Mouse (Mus musculus): ENCODE data around the gene Fam43a. TPM values are rescaled to one million over a fixed set of nuclear protein-coding genes. Genes with fewer than 3 reads are reported as not detected.

The Fam43a gene
- total and polyA plus RNA-seq, 3 experiments = 82.1 to 121 (median 106) TPM

GRCm38 (mm10) chr16:30614705-30615317, 15.3 kb downstream of the Fam43a start:
- H3K27me3 ChIP-seq (replicated peaks) = peaks cover 2% of the 10 kb centered on the region
- no peaks in the 10 kb centered on the region for H3K36me3 ChIP-seq (replicated peaks in 1 of 2; ENCODE audit: control insufficient read depth in 1 of 2, insufficient read depth in 1 of 2, low read length in 1 of 2)
- DNase-seq (ENCODE audit: extremely low read depth) = no peak
- dilution Hi-C loops (cut with MboI; ENCODE audit: extremely low pct_ligation_motif_present, extremely low pct_unique_long_range_greater_than_20kb, low sequenced_read_pairs) = no loop called here
- H3K4me1 ChIP-seq (ENCODE audit: control insufficient read depth in 1 of 2, insufficient read depth in 2 of 2) = peaks cover 19 to 35% of the 10 kb centered on the region in 2 experiments
- no peak for TF ChIP-seq E2F4 (IDR thresholded peaks at IDR 0.05; ENCODE audit: insufficient replicate concordance, low read depth, low read length)
- no peak for TF ChIP-seq SIN3A (IDR thresholded peaks at IDR 0.05; ENCODE audit: low read length)
- no peak for TF ChIP-seq NELFE (IDR thresholded peaks at IDR 0.05; ENCODE audit: low read depth, low read length)
- no peak for TF ChIP-seq ZKSCAN1 (IDR thresholded peaks at IDR 0.05; ENCODE audit: borderline replicate concordance, low read depth, low read length)
- no peak for TF ChIP-seq USF2 (conservative IDR thresholded peaks at IDR 0.05; ENCODE audit: low read depth, low read length)
- no peak for TF ChIP-seq CTCF (conservative IDR thresholded peaks at IDR 0.05 in 1 of 2, IDR thresholded peaks at IDR 0.05 in 1 of 2; ENCODE audit: low read depth in 2 of 2, low read length in 2 of 2)
- TF ChIP-seq CHD2 (IDR thresholded peaks at IDR 0.05; ENCODE audit: low read length) = no peak
- TF ChIP-seq PAX5 (IDR thresholded peaks at IDR 0.05; ENCODE audit: low read length) = no peak
- TF ChIP-seq GABPA (IDR thresholded peaks at IDR 0.05; ENCODE audit: insufficient replicate concordance, low read depth, low read length) = no peak
- TF ChIP-seq EP300 (IDR thresholded peaks at IDR 0.05; ENCODE audit: low read length) = no peak
- TF ChIP-seq MAFK (IDR thresholded peaks at IDR 0.05; ENCODE audit: insufficient replicate concordance, low read length) = no peak
- no peak for TF ChIP-seq MEF2A (IDR thresholded peaks at IDR 0.05; ENCODE audit: borderline replicate concordance, low read depth, low read length)
- TF ChIP-seq MXI1 (IDR thresholded peaks at IDR 0.05; ENCODE audit: low read depth, low read length) = no peak
- no peak for TF ChIP-seq MAZ (IDR thresholded peaks at IDR 0.05; ENCODE audit: low read depth, low read length)
- no peak for TF ChIP-seq MYC (IDR thresholded peaks at IDR 0.05; ENCODE audit: low read depth, low read length)
- TF ChIP-seq BHLHE40 (IDR thresholded peaks at IDR 0.05; ENCODE audit: low read depth, low read length) = no peak
- TF ChIP-seq MAX (IDR thresholded peaks at IDR 0.05; ENCODE audit: low read length) = no peak
- TF ChIP-seq CHD1 (IDR thresholded peaks at IDR 0.05; ENCODE audit: low read depth, low read length) = no peak
- no peak for TF ChIP-seq NRF1 (IDR thresholded peaks at IDR 0.05; ENCODE audit: low read depth, low read length)
- no peak for TF ChIP-seq TCF12 (IDR thresholded peaks at IDR 0.05; ENCODE audit: low read depth, low read length)
- no peak overlapping the region for H3K4me2 ChIP-seq (ENCODE audit: insufficient read depth, low read depth, poor library complexity, severe bottlenecking)
- H3K79me2 ChIP-seq (replicated peaks; ENCODE audit: control insufficient read depth, extremely low read depth, insufficient read depth, poor library complexity, severe bottlenecking) = no peaks in the 10 kb centered on the region
- no peak overlapping the region for H3K27ac ChIP-seq (ENCODE audit: insufficient read depth, low read depth)
- in situ Hi-C loops (cut with MboI; ENCODE audit: low pct_ligation_motif_present, low pct_unique_long_range_greater_than_20kb, low sequenced_read_pairs) = no loop called here
- H3K4me3 ChIP-seq (replicated peaks in 1 of 3; ENCODE audit: low read depth in 2 of 3, low read length in 2 of 3, poor library complexity in 1 of 3) = no peak overlapping the region
- no peaks in the 10 kb centered on the region for H3K9me3 ChIP-seq (replicated peaks; ENCODE audit: low read length)
- no peak overlapping the region for H3K9ac ChIP-seq (ENCODE audit: insufficient read depth, low read depth)

DNA sequence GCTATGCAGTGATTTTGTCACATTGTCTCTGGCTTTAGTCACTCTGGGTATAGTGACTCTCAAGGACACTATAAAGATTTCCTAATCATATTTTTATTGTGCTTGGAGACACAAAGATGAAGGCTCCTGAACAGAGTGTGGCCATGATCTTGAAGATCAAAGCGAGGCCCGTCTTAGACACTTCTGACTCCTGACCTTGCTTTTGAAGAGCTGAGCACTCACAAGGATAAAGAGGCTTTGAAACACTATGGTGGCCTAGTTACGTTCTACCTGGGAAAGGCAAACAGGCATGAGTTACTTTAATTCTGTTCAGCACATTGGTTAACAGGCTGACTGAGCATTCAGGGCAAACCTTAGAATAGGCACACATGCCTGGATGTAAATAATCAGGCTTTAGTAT, 16.8 kb downstream of the Fam43a start:
- peaks cover 19 to 26% of the 10 kb centered on the region in 2 experiments for H3K4me1 ChIP-seq (ENCODE audit: control insufficient read depth in 1 of 2, insufficient read depth in 2 of 2)
- in situ Hi-C loops (cut with MboI; ENCODE audit: low pct_ligation_motif_present, low pct_unique_long_range_greater_than_20kb, low sequenced_read_pairs) (no loop called here), dilution Hi-C loops (cut with MboI; ENCODE audit: extremely low pct_ligation_motif_present, extremely low pct_unique_long_range_greater_than_20kb, low sequenced_read_pairs) (no loop called here)
- H3K9me3 ChIP-seq (replicated peaks; ENCODE audit: low read length) = no peaks in the 10 kb centered on the region
- DNase-seq (ENCODE audit: extremely low read depth) = no peak
- no peaks in the 10 kb centered on the region for H3K36me3 ChIP-seq (replicated peaks in 1 of 2; ENCODE audit: control insufficient read depth in 1 of 2, insufficient read depth in 1 of 2, low read length in 1 of 2)
- no peak overlapping the region for H3K9ac ChIP-seq (ENCODE audit: insufficient read depth, low read depth)
- H3K27ac ChIP-seq (ENCODE audit: insufficient read depth, low read depth) = no peak overlapping the region
- no peak overlapping the region for H3K4me2 ChIP-seq (ENCODE audit: insufficient read depth, low read depth, poor library complexity, severe bottlenecking)
- no peak overlapping the region for H3K4me3 ChIP-seq (replicated peaks in 1 of 3; ENCODE audit: low read depth in 2 of 3, low read length in 2 of 3, poor library complexity in 1 of 3)
- peaks cover 2% of the 10 kb centered on the region for H3K27me3 ChIP-seq (replicated peaks)
- no peaks in the 10 kb centered on the region for H3K79me2 ChIP-seq (replicated peaks; ENCODE audit: control insufficient read depth, extremely low read depth, insufficient read depth, poor library complexity, severe bottlenecking)
- TF ChIP-seq PAX5 (IDR thresholded peaks at IDR 0.05; ENCODE audit: low read length) (no peak), JUND (conservative IDR thresholded peaks at IDR 0.05; ENCODE audit: low read depth, low read length) (no peak), MEF2A (IDR thresholded peaks at IDR 0.05; ENCODE audit: borderline replicate concordance, low read depth, low read length) (no peak), CHD2 (IDR thresholded peaks at IDR 0.05; ENCODE audit: low read length) (no peak), USF1 (IDR thresholded peaks at IDR 0.05; ENCODE audit: low read depth, low read length) (no peak), USF2 (conservative IDR thresholded peaks at IDR 0.05; ENCODE audit: low read depth, low read length) (no peak), ZC3H11A (IDR thresholded peaks at IDR 0.05; ENCODE audit: low read depth, low read length) (no peak), TCF12 (IDR thresholded peaks at IDR 0.05; ENCODE audit: low read depth, low read length) (no peak), SIN3A (IDR thresholded peaks at IDR 0.05; ENCODE audit: low read length) (no peak), MAZ (IDR thresholded peaks at IDR 0.05; ENCODE audit: low read depth, low read length) (no peak), UBTF (IDR thresholded peaks at IDR 0.05; ENCODE audit: low read depth, low read length) (no peak), TBP (conservative IDR thresholded peaks at IDR 0.05; ENCODE audit: low read depth, low read length) (no peak)

All from CH12.LX (cell line).